Mouse (Mus musculus): ENCODE measurements at regions not wholly inside any gene's neighbourhood (a gene's known extent, or its start where the extent isn't known, plus 50 kb on each side); places are given as distances from the start of the nearest gene placed in this dataset.

DNA sequence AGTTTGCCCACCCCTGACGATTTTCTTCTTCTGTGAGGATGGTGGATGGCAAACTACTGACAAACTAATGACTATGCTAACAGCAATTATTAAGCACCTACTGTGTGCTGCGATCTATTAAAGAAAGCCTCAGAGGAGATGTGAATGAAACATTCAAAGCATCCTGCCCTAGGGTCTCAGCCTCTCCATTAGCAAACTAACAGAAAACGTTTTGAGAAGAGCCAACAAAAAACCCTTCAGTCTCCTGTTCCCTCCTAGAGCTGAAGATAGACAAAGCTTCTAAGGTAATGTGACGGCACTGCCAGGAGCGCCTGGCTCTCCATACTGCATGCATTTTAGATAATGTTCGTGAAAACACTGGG is 270.4 kb upstream of the Irx3 start:
- ATAC-seq (ENCODE audit: insufficient read depth) (no peak), DNase-seq (ENCODE audit: low read depth in 3 of 3, low spot score in 3 of 3) (no peak)
- Histone ChIP-seq H3K9ac (replicated peaks) (no peak overlapping the region), H3K9me3 (ENCODE audit: control insufficient read depth, low read length) (no peaks in the 10 kb centered on the region), H3K36me3 (replicated peaks; ENCODE audit: control insufficient read depth, insufficient read depth, low read depth) (no peaks in the 10 kb centered on the region), H3K4me1 (replicated peaks; ENCODE audit: control insufficient read depth in 2 of 2, insufficient read depth in 2 of 2, low read length in 1 of 2) (no peaks in the 10 kb centered on the region), H3K4me2 (ENCODE audit: low read depth) (no peak overlapping the region), H3K27ac (no peak overlapping the region), H3K4me3 (ENCODE audit: insufficient read depth in 1 of 2, low read depth in 2 of 2, low read length in 2 of 2) (no peak overlapping the region), H3K27me3 (ENCODE audit: control insufficient read depth, insufficient read depth, low read length) (peaks cover 8% of the 10 kb centered on the region)
- 14% methylated on average over 6 of the region's 6 CpGs for WGBS (ENCODE audit: insufficient replicate concordance)
- TF ChIP-seq CTCF (IDR thresholded peaks at IDR 0.05; ENCODE audit: low read depth) (no peak), EP300 (IDR thresholded peaks at IDR 0.05; ENCODE audit: low read depth) (no peak)

DNA sequence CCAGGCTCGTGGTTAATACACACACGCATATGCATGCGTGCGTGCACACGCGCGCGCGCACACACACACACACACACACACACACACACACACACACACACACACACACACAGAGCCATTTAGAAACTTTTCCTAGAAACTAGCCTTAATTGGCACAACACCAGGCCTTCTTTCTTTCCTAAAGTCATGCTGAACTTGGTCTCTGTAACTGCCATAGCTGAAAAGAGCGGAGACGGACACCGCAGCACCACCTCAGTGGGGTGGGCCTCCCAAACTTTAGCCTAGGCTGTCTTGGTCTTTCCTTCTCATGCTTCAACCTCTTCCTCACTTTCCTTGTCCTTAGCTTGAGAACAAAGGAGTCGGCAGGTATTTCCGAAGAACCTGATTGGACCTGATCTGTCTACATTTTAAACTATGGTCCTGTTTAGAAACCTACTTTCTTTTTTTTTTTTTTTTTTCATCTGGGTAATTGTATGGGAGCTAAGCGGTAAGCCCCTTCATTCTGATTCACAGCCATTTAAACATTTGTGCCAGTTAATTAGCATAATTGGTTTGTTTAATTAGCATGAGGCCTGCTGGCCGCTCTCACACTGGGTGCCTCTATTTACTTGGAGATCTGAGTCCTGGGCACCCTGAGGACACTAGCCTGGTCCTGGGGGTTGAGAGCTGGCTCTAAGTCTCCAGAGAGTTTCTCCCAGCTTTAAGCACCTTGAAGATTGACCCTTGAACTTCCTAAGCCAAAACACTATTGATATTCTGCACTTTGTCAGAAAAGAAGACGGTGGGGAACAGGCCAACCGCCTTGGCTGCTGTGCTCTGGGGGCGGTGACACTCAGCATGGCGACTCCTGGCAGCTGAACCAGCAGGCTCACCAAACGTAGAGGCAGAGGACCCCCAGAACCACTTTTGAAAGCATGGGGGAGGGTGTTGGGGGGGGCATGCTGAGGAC is 269.7 kb upstream of the Irx3 start:
- Histone ChIP-seq H3K27ac (no peak overlapping the region), H3K4me2 (ENCODE audit: low read depth) (no peak overlapping the region), H3K4me1 (replicated peaks; ENCODE audit: control insufficient read depth in 2 of 2, insufficient read depth in 2 of 2, low read length in 1 of 2) (no peaks in the 10 kb centered on the region), H3K36me3 (replicated peaks; ENCODE audit: control insufficient read depth, insufficient read depth, low read depth) (no peaks in the 10 kb centered on the region), H3K9me3 (ENCODE audit: control insufficient read depth, low read length) (no peaks in the 10 kb centered on the region), H3K4me3 (ENCODE audit: insufficient read depth in 1 of 2, low read depth in 2 of 2, low read length in 2 of 2) (no peak overlapping the region), H3K9ac (replicated peaks) (no peak overlapping the region), H3K27me3 (ENCODE audit: control insufficient read depth, insufficient read depth, low read length) (peaks cover 8% of the 10 kb centered on the region)
- ATAC-seq (ENCODE audit: insufficient read depth) (no peak), DNase-seq (ENCODE audit: low read depth in 3 of 3, low spot score in 3 of 3) (no peak)
- no peak for TF ChIP-seq EP300 (IDR thresholded peaks at IDR 0.05; ENCODE audit: low read depth)
- no peak for TF ChIP-seq CTCF (IDR thresholded peaks at IDR 0.05; ENCODE audit: low read depth)
- WGBS (ENCODE audit: insufficient replicate concordance) = 43% methylated on average over 21 of the region's 21 CpGs

DNA sequence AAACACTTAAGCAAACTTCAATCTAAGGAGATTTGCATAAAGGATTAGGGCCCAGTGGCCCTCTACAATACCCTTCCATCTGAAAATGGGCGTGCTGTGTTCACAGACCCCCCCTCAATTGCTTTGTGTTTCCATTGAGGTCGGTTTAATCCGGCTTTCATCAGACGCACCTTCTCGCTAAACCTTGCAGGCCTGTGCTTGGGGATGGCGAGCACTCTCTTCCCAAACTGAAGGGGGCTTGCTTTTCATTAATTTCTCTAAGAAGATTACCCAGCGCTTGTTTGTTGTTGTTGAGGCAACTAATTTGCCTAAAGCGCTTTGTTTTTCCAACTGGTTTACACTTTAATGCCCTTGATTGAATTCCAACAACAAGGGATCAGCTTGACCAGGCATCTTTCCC is 268.8 kb upstream of the Irx3 start:
- no peaks in the 10 kb centered on the region for H3K36me3 ChIP-seq (replicated peaks; ENCODE audit: control insufficient read depth, insufficient read depth, low read depth)
- no peaks in the 10 kb centered on the region for H3K9me3 ChIP-seq (ENCODE audit: control insufficient read depth, low read length)
- TF ChIP-seq CTCF (IDR thresholded peaks at IDR 0.05; ENCODE audit: low read depth) = no peak
- TF ChIP-seq EP300 (IDR thresholded peaks at IDR 0.05; ENCODE audit: low read depth) = no peak
- DNase-seq (ENCODE audit: low read depth in 3 of 3, low spot score in 3 of 3) (no peak), ATAC-seq (ENCODE audit: insufficient read depth) (no peak)
- H3K27ac ChIP-seq = no peak overlapping the region
- H3K4me2 ChIP-seq (ENCODE audit: low read depth) = no peak overlapping the region
- H3K9ac ChIP-seq (replicated peaks) = no peak overlapping the region
- WGBS (ENCODE audit: insufficient replicate concordance) = 30% methylated on average over 8 of the region's 8 CpGs
- H3K4me3 ChIP-seq (ENCODE audit: insufficient read depth in 1 of 2, low read depth in 2 of 2, low read length in 2 of 2) = no peak overlapping the region
- H3K27me3 ChIP-seq (ENCODE audit: control insufficient read depth, insufficient read depth, low read length) = peaks cover 8% of the 10 kb centered on the region
- H3K4me1 ChIP-seq (replicated peaks; ENCODE audit: control insufficient read depth in 2 of 2, insufficient read depth in 2 of 2, low read length in 1 of 2) = no peaks in the 10 kb centered on the region

DNA sequence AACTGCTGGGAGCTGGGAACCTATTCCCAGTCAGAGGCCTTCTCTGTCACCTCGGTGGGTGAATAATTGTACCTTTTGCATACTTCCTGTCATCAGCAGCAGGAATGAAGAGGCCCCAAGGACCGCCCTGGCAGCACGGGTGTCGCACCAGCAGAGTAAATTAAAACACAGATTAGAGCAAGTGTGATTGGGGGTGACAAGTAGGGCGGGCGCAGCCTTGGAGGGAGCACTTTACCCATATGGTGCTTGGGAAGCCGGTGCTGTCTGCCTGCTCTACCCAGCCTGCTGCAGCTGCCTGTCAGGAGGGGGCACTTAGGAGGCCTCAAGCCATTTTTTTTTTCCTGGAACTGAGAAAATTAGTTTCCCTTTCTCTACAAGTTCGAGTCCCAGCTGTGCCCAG is 264.6 kb upstream of the Irx3 start:
- H3K27me3 ChIP-seq (ENCODE audit: control insufficient read depth, insufficient read depth, low read length) = no peaks in the 10 kb centered on the region; the same call in 1 of the 2 replicates

DNA sequence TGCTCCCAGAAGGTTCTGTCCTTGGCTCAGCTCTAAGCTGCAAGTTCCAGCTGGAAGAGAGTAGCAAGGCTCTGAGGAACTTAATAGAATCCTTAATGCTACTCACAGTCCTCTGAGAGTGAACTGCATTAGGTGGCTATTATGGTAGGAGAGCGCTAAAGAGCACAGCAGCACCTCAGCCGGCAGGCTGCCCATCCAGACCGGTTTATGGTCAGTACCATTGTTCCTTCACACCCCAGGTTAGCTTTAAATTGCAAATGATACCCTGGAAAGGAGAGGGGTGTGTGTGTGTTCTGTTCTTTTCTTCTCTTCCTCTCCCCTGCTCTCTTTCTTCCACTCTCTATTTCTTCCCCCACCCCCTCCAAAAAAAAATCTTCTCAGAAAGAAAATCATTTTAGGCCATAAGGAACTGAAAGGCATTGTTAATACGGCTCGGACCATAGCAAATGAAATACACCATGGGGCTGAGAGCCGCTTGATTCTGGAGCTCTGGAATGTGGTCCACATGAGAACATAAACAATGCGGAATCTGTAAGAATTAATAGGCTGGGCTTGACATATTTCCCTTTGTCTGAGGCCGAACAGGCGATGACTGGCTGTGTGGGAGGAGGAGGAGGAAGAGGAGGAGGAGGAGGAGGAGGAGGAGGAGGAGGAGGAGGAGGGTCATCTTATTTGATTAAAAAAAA is 263.8 kb upstream of the Irx3 start:
- H3K27me3 ChIP-seq (ENCODE audit: control insufficient read depth, insufficient read depth, low read length) = no peaks in the 10 kb centered on the region; the same call in 1 of the 2 replicates
- DNase-seq (ENCODE audit: low read depth in 3 of 3, low spot score in 3 of 3) = no peak
- 25% methylated on average over 8 of the region's 9 CpGs for WGBS (ENCODE audit: insufficient replicate concordance)

More for the DNA sequence above, 264.6 kb upstream of the Irx3 start:
- Histone ChIP-seq H3K4me2 (ENCODE audit: low read depth) (no peak overlapping the region), H3K4me3 (ENCODE audit: insufficient read depth in 1 of 2, low read depth in 2 of 2, low read length in 2 of 2) (no peak overlapping the region), H3K9ac (replicated peaks) (no peak overlapping the region), H3K27ac (no peak overlapping the region), H3K4me1 (replicated peaks; ENCODE audit: control insufficient read depth in 2 of 2, insufficient read depth in 2 of 2, low read length in 1 of 2) (no peaks in the 10 kb centered on the region), H3K9me3 (ENCODE audit: control insufficient read depth, low read length) (no peaks in the 10 kb centered on the region), H3K36me3 (replicated peaks; ENCODE audit: control insufficient read depth, insufficient read depth, low read depth) (no peaks in the 10 kb centered on the region)
- DNase-seq (ENCODE audit: low read depth in 3 of 3, low spot score in 3 of 3) (no peak), ATAC-seq (ENCODE audit: insufficient read depth) (no peak)
- 17% methylated on average over 8 of the region's 8 CpGs for WGBS (ENCODE audit: insufficient replicate concordance)
- TF ChIP-seq CTCF (IDR thresholded peaks at IDR 0.05; ENCODE audit: low read depth) (no peak), EP300 (IDR thresholded peaks at IDR 0.05; ENCODE audit: low read depth) (no peak)

More for the DNA sequence above, 263.8 kb upstream of the Irx3 start:
- Histone ChIP-seq H3K4me1 (replicated peaks; ENCODE audit: control insufficient read depth in 2 of 2, insufficient read depth in 2 of 2, low read length in 1 of 2) (no peaks in the 10 kb centered on the region), H3K4me2 (ENCODE audit: low read depth) (no peak overlapping the region), H3K9ac (replicated peaks) (no peak overlapping the region), H3K4me3 (ENCODE audit: insufficient read depth in 1 of 2, low read depth in 2 of 2, low read length in 2 of 2) (no peak overlapping the region), H3K27ac (no peak overlapping the region), H3K9me3 (ENCODE audit: control insufficient read depth, low read length) (no peaks in the 10 kb centered on the region), H3K36me3 (replicated peaks; ENCODE audit: control insufficient read depth, insufficient read depth, low read depth) (no peaks in the 10 kb centered on the region)
- TF ChIP-seq CTCF (IDR thresholded peaks at IDR 0.05; ENCODE audit: low read depth) (no peak), EP300 (IDR thresholded peaks at IDR 0.05; ENCODE audit: low read depth) (no peak)
- ATAC-seq (ENCODE audit: insufficient read depth) = no peak
